Mouse (Mus musculus) adrenal gland, postnatal 4 days (tissue): Measurements from ENCODE around the gene Gpx4. TPM values are rescaled to one million over a fixed set of nuclear protein-coding genes. Genes with fewer than 3 reads are reported as not detected.
"Not testable (repeated sequence)": the region's sequence is repeated elsewhere in the genome, so short reads cannot be mapped to it uniquely, and the experiment has no call there.

ENCODE experiments used
- DNase-seq, 2 experiments: peaks; one replicate each; pipeline ENCODE4 v3.0.0; 2021 to 2022; ENCODE audit warnings: low spot score in 2 of 2, mixed read lengths in 2 of 2
- total RNA-seq, 2 experiments: library from RNA; stranded (reverse); gene quantifications; 2 replicates each; pipeline ENCODE4 v1.2.3; 2021

Gene Gpx4
- total RNA-seq, 2 experiments from 2014 or later: 576 to 622 TPM

DNA sequence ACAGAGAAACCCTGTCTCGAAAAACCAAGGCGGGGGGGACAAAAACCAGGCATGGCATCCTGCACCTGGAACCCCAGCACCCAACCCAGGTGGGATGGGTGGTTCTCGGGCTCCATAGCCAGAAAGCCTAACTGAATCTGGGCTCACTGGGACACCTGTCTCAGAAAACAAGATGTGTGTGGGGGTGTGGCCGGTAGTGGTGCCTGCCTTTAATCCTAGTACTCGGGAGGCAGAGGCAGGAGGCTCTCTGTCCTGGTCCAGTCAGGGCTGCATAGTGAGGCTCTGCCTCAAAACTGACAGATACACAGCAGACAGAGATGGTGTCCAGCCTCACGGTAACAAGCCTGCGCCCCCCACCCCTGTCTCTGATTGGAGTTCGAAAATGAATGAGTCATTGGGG lies 24.2 kb upstream of the Gpx4 start:
- DNase-seq: no peak

DNA sequence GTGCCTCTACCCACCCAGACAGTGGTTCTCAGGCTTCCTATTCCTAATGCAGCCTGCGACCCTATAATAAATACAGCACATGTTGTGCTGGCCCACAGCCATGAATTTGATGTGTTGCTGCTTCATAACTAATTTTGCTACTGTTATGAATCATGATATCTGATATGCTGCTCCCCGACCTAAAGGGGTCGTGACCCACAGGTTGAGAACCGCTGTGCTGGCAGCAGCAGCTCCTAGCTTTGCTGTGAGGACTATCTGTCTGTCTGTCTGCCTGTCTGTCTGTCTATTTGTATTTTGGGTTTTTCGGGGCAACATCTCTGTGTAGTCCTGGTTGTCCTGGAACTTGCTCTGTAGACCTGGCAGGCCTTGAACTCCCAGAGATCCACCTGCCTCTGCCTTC lies 23.2 kb upstream of the Gpx4 start:
- no peak for DNase-seq

DNA sequence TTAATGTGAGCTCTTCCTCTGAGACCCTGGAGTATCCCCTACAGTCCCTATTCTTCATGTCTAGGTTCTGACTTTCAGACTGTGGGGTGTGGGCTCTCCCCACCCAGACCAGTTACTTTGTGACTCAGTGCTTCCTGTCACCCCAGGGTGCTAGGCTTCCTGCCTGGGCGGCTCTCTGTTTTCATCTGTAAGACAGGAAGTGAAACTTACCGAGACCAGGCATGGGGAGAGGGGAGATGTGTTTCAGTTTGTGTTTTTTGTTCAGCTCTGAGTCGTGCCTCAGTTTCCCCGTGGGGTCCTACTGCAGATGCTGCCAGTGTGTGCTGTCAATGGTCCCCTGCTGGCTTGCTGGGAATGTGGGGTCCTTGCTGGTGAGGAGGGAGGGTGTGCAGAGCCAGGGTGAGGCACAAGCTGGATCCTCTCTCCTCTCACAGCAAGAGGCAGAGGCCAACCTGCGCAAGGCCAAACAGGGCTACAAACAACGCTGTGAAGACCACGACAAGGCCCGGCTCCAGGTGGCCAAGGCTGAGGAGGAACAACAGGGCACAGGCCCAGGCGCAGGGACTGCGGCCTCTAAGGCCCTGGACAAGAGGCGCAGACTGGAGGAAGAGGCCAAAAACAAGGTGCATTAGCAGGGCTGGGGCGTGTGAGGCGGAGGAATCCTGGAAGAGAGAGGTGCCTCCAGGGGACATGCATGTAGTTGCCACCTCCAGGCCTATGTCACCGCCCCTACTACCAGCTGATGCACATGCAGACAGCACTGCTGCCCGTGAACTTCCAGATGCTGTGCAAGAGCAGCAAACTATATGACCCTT lies 22.5 kb upstream of the Gpx4 start:
- no peak for DNase-seq

DNA sequence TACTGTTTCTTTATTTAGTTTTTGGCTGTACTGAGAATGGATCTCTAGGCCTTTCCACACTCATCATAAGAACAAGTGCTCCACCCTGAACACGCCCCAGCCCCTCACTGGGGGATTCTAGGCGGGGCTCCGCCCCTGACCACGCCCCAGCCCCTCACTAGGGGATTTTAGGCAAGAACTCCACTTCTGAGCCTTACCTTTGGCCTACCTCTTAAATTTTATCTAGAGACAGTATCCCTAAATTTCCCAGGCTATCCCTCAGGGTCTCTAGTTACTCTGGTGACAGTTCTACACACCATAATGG lies 22.0 kb upstream of the Gpx4 start:
- DNase-seq: no peak

DNA sequence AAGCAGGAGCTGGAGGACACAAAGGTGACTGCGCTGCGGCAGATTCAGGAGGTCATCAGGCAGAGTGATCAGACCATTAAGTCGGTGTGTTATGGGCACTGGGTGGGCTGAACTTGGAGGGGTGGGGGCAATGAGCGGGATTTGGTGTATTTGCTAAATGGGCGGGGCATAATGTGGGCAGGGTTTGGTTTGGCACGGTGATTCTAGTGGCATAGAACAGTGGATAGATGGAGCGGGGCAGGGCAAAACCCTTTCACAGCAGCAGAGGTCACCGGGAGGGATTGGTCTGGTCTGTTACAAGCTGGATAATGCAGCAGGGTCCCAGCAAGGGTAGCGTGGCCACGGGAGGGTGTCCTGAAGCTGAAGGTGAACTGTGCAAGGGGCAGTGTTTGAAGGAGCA lies 21.5 kb upstream of the Gpx4 start:
- DNase-seq: no peak

DNA sequence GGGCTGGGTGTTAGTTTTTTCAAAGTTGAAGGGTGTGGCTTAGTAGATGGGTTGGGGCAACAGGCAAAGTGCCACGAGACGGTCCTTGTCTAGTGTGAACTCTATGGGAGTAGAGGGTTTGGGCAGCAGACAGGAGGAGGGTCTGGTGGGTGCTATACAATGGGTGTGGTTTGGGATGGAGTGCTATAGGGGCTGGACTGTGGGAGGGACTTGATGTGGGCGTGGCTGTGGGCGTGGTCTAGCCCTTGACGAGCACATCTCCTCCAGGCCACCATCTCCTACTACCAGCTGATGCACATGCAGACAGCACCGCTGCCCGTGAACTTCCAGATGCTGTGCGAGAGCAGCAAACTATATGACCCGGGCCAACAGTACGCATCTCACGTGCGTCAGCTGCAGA lies 21.1 kb upstream of the Gpx4 start:
- DNase-seq: no peak

DNA sequence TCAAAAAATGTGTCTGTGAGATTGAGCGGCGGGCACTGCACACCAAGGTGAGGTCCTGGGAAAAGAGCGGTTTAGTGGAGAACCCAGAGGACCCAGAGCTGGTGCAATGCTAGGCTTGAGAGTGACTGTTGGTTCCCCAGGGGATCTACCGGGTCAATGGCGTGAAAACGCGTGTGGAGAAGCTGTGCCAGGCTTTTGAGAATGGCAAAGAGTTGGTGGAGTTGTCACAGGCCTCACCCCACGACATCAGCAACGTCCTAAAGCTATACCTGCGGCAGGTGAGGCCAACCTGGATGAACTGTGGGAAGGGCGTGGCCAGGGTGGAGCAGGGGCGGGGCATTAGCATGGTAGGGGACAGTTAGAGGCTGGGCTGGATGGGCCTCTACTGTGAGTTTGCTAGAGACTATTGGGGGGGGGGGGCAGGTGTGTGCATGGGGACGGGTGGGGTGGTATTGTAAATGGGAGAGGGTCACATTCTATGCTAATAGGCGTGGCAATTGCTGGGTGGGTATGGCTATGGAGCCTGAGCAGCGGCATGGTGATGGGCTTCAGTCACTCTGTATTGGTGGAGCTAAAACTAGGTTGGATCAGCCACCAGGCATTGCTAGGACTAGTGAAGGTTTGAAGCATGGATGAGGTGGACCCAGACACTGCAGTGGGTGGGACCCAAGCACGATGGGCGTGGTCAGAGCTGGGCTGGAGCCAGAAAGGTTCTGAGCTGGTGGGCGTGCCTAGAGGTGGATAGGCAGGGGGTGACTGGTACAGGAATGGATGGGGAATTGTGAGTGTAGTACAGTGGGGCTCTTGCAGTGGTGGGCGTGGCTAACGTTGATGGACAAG lies 19.1 kb upstream of the Gpx4 start:
- no peak for DNase-seq

DNA sequence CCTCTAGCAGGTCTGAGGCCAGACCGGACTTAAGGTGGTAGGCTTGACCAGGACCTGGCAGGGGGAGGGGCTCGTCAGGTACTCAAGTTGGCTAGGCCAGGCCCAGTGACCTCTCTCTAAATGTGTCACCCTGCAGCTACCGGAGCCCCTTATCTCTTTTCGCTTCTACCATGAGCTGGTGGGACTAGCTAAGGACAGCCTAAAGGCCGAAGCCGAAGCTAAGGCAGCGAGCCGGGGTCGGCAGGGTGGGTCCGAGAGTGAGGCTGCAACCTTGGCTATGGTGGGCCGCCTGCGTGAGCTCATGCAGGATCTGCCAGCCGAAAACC lies 18.5 kb upstream of the Gpx4 start:
- DNase-seq: no peak

DNA sequence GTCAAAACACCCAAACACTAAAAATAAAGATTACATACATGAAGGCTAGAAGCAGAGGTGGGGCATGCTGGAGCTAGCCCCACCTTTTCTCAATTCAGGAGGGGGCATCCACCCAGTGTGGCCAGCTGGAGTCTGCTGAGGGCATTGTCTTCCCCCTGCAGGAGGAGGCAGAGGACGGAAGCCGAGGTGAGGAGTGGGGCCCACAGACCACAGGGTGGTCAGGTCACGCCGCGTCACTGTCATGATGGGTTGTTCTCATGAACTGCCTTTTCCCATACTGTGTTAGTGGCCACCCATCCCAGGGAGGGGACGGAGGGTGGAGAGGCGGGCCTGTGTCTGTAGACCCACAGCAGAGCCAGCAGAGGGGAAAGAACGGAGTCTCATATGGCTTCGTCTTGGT lies 16.8 kb upstream of the Gpx4 start:
- no peak for DNase-seq

DNA sequence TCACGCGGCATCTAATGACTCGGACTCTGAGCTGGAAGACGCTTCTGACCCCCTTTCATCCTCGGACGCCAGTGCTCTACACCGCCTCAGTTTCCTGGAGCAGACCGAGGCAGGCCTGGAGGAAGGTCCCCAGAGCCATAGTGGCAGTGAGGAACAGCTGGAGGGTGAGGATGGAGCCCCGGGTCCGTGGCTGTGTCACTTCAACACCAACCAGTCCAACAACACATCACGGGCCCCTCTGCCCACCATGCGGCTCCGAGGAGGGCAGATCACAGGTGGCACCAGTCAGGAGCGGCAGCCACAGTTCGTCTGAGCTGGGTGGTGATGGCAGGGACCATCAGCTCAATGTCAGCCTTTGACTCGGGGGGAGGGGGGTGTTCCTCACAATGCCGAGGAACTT lies 16.2 kb upstream of the Gpx4 start:
- no peak for DNase-seq

DNA sequence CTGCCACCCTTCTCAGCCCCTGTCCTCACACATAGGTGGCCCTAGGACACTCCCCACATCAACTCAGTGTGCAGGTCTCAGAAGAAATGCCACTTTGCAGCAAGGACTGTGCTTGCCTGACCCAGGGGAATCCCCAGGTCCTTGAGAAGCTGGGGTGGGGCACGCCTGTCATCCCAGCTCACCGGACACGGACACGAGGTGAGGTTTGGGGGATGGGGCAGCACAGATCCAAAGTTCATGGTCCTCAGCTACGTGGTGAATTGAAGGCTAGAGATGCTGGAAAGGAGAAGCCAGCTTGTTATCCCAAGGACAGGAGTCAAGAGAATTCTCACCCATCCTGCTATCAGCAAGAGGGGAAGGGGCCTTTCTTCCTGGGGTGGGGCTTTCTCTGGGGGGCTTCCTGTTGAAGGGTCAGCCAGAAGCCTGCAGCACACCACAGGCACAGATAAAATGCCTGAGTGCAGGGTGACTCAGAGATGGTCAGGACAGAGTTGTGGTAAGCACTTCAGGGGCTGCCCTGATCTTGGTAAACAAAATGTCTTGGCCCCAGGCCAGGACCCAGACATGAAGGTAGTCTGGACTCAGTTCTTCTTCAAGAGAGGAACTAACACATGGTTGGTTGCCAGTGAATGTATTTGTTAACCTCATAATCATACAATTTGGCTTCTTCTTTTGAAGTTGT lies 14.0 kb upstream of the Gpx4 start:
- DNase-seq: no peak

DNA sequence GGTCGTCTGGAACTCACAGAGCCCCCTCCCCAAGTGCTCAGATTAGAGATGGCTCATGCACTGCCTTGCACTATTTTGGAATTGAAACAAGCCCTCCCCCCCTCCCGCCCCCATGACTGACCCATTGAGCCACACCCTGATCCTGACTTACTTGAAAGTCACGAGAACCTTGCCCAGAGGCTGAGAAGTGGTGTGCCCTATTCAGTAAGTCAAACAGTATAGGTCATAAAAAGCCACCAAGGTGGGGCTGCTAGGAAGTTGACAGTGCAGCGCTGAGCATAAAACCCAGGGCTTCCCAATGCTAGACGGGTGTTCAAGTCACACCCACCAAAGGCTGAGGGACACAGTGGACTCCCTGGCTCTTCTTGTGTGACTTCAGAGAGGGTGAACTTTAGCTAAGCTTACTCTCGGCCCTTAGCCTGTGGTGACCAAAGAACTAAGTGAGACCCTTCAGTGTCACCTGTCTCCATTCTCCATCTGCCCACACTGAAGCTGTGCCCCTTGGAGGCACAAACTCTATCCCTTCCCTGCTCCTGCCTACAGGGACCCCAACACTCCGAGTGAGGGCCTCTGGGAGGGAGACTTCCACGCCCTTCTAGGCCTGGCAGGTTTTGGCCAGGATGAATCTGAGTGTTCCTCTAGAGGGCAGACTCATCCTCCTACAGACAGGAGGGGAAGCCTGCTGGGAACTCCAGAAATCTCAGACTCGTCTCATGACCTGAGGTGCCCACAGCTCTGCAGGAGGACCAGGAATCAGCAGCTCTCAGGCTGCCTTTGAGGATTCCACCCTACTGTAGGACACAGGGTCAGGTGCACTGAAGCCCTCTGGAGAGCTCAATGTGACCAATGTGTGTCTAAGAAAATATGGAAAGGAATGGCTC lies 13.2 kb upstream of the Gpx4 start:
- DNase-seq: no peak

DNA sequence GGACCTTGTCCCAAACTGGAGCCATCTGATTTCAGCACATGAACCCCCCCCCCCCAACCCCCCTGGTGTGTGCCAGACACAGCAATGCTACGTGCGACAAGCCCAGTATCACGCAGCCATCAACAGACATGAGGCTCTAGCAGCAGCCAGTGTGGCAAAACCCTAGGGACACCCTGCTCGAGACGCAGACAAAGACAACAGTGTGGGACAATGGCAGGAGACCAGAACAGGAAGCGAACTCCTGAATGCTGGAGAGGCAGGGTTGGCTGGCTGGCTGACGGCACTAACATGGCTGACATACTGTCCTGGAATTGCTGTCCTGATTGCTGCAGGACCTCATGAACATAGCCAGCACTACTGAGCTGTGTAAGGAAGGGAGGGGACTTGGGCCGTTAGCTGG lies 11.8 kb upstream of the Gpx4 start:
- no peak for DNase-seq

DNA sequence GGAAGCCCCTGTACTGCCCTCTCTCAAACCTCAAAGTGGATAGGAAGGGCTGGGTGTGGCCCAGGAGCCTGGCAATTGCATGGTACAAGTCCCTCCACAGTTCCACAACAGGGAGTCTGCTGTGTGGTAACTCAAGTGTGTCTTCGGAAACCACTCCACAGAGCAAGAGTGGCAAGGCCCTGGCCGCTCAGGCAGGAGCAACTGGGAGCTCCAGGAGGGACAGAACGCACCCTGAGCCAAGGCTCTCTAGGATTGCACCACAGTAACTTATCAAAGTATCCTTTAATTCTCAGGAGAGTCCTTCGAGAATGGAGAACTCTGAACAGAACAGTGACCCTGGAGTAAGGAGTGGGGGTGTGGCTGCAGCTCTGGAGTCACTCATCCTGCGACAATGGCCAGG lies 11.3 kb upstream of the Gpx4 start:
- no peak for DNase-seq

DNA sequence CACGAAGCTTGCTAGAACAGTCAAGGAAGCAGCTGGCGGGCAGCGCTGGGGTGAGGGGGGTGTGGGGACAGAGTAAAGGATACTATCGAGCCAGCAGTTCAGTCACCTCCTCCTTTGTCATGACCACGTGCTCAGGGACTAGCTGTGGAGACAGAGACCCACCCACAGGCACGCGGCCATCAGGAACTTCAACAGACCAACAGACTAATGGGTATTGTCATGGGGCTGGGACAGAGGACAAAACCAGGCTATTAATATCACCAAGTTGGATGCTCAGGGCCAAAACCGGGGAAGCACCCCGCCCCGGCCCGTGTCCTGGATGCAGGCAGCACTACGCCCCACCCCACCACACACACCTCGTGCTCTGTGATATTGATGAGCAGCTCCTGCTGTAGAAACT lies 10.1 kb upstream of the Gpx4 start:
- no peak for DNase-seq

DNA sequence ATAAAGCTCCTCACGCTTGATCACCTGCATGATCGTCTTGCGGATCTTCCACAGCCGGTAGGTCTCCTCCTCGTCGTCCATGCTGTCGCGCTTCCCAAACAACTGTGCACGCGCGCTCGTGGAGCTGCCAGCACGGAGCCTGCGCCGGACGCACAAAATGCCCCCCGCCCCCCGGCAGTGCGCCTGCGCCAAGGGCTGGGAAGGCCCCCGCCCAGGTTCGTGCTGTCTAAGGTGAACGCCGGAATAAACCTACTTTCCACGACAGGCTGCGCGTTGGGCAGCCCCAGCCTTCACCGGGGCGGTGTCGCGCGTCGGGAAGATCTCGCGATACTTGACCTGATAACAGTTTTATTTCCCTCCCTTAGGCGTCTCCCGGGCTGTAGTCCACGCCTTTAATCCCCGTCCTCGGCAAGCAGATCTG lies 7.4 kb upstream of the Gpx4 start, which contains the start of gene Polr2e:
Gene Polr2e (minus strand): TSS at position 237 of the 421 bp plus-strand sequence.
- DNase-seq: peak; percentile 95 to 98

DNA sequence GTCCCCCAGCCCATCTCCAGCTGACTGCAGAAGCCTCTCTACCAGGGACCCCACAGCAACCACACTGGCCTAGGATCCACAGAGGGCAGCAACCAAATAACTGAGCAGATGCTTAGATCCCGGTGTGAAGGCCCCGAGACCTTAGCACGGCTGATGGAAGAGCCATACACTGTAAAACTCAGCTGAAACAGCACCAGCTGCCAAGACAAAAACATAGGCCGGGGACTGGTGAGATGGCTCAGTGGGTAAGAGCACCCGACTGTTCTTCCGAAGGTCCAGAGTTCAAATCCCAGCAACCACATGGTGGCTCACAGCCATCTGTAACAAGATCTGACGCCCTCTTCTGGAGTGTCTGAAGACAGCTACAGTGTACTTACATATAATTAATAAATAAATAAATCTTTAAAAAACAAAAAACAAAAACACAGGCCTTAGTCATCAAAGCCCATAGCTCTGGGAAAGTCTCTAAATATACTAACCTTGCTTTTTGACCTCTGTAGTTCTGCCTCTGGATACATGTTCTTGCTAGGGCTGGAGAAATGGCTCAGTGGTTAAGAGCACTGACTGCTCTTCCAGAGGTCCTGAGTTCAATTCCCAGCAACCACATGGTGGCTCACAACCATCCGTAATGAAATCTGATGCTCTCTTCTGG lies 5.4 kb upstream of the Gpx4 start:
- not testable (repeated sequence) for DNase-seq

DNA sequence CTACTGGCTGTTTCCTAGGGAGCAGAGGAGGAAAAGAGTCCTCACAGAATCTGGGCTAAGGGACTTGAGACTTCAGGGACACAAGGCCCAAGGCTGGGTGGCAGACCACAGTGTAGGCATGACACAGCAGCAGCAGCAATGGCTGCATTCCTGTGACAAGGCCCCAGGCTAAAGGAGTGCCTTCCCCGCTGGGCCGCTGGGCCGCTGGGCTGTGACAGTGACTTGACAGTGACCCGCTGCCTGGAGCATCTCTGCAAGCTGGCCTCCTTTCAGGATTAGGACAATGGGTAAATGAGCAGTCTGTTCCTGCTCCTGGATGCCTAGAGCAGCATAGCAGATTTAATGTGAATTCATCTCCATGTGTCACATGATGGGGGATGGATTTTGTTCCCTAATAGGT lies 2.9 kb upstream of the Gpx4 start:
- no peak for DNase-seq

DNA sequence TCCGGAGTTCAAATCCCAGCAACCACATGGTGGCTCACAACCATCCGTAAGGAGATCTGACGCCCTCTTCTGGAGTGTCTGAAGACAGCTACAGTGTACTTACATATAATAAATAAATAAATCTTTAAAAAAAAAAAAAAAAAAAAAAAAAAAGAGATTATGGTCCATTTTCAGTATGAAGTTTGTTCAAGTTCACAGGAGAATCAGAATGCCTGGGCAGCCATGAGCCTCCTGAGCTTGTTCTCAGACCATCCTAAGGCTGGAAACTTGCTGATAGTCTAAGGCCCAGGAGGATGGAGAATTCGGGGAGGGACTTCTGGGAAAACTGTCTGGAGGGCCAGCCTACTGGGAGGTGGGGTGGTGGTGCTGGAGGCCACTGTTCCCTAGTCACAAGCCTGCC lies 1.6 kb upstream of the Gpx4 start:
- DNase-seq: not testable (repeated sequence)

DNA sequence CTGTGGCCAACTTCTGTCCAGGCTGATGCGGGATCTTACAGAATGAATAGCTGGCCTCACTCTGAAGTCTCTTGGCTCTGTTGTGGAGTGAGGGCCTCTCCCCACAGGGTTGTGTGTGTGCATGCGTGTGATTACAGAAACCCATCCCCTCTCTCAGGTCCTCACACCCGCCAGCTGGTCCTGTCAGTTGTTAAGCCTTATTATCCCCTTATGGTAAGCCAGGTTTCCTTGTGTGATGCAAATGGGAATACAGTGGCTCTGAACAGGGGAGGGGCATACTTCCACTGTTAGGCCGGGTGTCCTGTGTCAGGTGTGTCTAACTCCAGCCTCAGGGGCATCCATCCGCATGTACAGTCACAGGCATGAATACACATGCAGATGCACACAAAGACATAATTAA lies 1.2 kb upstream of the Gpx4 start:
- no peak for DNase-seq

DNA sequence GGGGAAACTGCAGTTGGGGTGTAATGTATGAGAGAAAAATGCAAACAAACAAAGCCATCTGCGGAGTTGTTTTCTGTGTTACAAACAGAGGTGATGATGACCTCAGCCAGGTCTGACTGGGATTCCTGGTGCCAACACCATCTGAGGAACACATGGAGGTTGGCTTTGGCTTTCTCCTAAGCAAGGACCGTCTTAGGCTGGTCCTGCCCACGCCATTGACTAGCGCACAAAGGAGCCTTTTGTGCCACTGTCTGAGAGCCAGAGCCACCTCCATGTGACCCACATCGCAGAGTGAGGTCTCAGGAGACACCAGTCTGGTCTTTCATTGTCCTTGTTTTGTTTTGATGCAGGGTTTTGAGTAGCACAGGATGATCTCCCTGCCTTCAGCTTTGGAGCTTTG lies 1.4 kb downstream of the Gpx4 start:
- no peak for DNase-seq
